Mouse (Mus musculus) urinary bladder, postnatal 10 days (tissue): ENCODE measurements at regions not wholly inside any gene's neighbourhood (a gene's known extent, or its start where the extent isn't known, plus 50 kb on each side); places are given as distances from the start of the nearest gene placed in this dataset.
A peak's percentile ranks its signal among the peaks of the same experiment; 100 is the strongest.

Experiments used
- DNase-seq: peaks from one replicate; pipeline ENCODE4 v3.0.0; 2022; ENCODE audit warnings: low spot score

GRCm38 (mm10) chr7:59711741-59712140 is 293.1 kb downstream of the Snurf start:
- peak; percentile 40 for DNase-seq
